Mouse (Mus musculus): ENCODE results near the gene Ccdc149. TPM values are rescaled to one million over a fixed set of nuclear protein-coding genes. Genes with fewer than 3 reads are reported as not detected.

Gene Ccdc149
- polyA plus RNA-seq, 1 experiment from 2014 or later: 3.4 TPM

- Histone ChIP-seq H3K9me3 (ENCODE audit: low read length) (no peaks in the 10 kb centered on the region), H3K4me2 (replicated peaks; ENCODE audit: low read depth, low read length) (no peak overlapping the region), H3K36me3 (ENCODE audit: insufficient read depth, low read length) (no peaks in the 10 kb centered on the region), H3K9ac (replicated peaks; ENCODE audit: low read depth) (no peak overlapping the region), H3K27me3 (replicated peaks; ENCODE audit: insufficient read depth, low read length) (no peaks in the 10 kb centered on the region), H3K27ac (ENCODE audit: low read length) (no peak overlapping the region), H3K4me1 (ENCODE audit: insufficient read depth, low read depth, low read length) (no peaks in the 10 kb centered on the region), H3K4me3 (ENCODE audit: low read depth, low read length) (no peak overlapping the region)
- 48% methylated on average over 3 of the region's 3 CpGs for WGBS
- TF ChIP-seq EP300 (IDR thresholded peaks at IDR 0.05) (peak; percentile 52; the same call in 1 of the 2 replicates), CTCF (IDR thresholded peaks at IDR 0.05) (no peak)
- DNase-seq (ENCODE audit: low spot score): peak; percentile 58
- ATAC-seq: peak; percentile 85
These were observed 135.7 kb downstream of the Ccdc149 start for GRCm38 (mm10) chr5:52335590-52335989.

GRCm38 (mm10) chr5:52332120-52332519, 139.2 kb downstream of the Ccdc149 start:
- no peak for TF ChIP-seq CTCF (IDR thresholded peaks at IDR 0.05)
- TF ChIP-seq EP300 (IDR thresholded peaks at IDR 0.05): no peak
- 25% methylated on average over 8 of the region's 8 CpGs for WGBS
- ATAC-seq: no peak

More at GRCm38 (mm10) chr5:52332120-52332519, 139.2 kb downstream of the Ccdc149 start:
- H3K4me3 ChIP-seq (ENCODE audit: low read depth, low read length): no peak overlapping the region
- H3K27ac ChIP-seq (ENCODE audit: low read length): no peak overlapping the region
- no peak for DNase-seq (ENCODE audit: low spot score)
- no peaks in the 10 kb centered on the region for H3K36me3 ChIP-seq (ENCODE audit: insufficient read depth, low read length)
- no peak overlapping the region for H3K4me2 ChIP-seq (replicated peaks; ENCODE audit: low read depth, low read length)
- H3K9me3 ChIP-seq (ENCODE audit: low read length): no peaks in the 10 kb centered on the region
- H3K27me3 ChIP-seq (replicated peaks; ENCODE audit: insufficient read depth, low read length): no peaks in the 10 kb centered on the region
- no peak overlapping the region for H3K9ac ChIP-seq (replicated peaks; ENCODE audit: low read depth)
- H3K4me1 ChIP-seq (ENCODE audit: insufficient read depth, low read depth, low read length): no peaks in the 10 kb centered on the region

Other genes starting within 250 kb of the Ccdc149 start
- gene Sod3, start 107.7 kb downstream of the Ccdc149 start, polyA plus RNA-seq (2015; fragmentation: Nextera tagmentation; extraction: Ambion mirVana): 11.9 and 16.8 TPM in 2 replicates
- 2.0 and 2.1 TPM in 2 replicates for gene Lgi2, start 94.9 kb upstream of the Ccdc149 start, polyA plus RNA-seq (2015; fragmentation: Nextera tagmentation; extraction: Ambion mirVana)
- 9.0 and 9.9 TPM in 2 replicates for gene Sepsecs, start 198.2 kb upstream of the Ccdc149 start, polyA plus RNA-seq (2015; fragmentation: Nextera tagmentation; extraction: Ambion mirVana)